Mouse (Mus musculus) left cerebral cortex, adult 2 months (tissue): ENCODE results near the gene Nek4. TPM values are rescaled to one million over a fixed set of nuclear protein-coding genes. Genes with fewer than 3 reads are reported as not detected.

Experiments
- DNase-seq, 2 experiments: peaks; one replicate each; pipeline ENCODE4 v3.0.0; 2021 to 2022; ENCODE audit warnings: low spot score in 2 of 2, mixed read lengths in 1 of 2; ENCODE audit errors: extremely low spot score in 1 of 2
- H3K27ac ChIP-seq: fragments of 200-600 bp; 2 replicates; pipeline ENCODE4 v1.8.1; 2022
- H3K4me3 ChIP-seq: fragments of 200-600 bp; 2 replicates; pipeline ENCODE4 v1.8.1; 2022
- CTCF ChIP-seq: fragments of 200-600 bp; IDR thresholded peaks from 2 replicates; pipeline ENCODE4 v1.8.1; 2022; ENCODE audit warnings: antibody characterized with exemption, mild to moderate bottlenecking, moderate library complexity
- intact Hi-C: fragments of 180-260 bp; cut with DNase I; formaldehyde crosslinking; loops from one replicate; pipeline ENCODE4 v1.15.1; 2025
- total RNA-seq, 2 experiments: library from RNA; stranded (reverse); gene quantifications; 2 replicates each; pipeline ENCODE4 v1.2.3; 2021

Nek4 gene
- total RNA-seq, 2 experiments from 2014 or later: 18.8 to 19.2 TPM

DNA sequence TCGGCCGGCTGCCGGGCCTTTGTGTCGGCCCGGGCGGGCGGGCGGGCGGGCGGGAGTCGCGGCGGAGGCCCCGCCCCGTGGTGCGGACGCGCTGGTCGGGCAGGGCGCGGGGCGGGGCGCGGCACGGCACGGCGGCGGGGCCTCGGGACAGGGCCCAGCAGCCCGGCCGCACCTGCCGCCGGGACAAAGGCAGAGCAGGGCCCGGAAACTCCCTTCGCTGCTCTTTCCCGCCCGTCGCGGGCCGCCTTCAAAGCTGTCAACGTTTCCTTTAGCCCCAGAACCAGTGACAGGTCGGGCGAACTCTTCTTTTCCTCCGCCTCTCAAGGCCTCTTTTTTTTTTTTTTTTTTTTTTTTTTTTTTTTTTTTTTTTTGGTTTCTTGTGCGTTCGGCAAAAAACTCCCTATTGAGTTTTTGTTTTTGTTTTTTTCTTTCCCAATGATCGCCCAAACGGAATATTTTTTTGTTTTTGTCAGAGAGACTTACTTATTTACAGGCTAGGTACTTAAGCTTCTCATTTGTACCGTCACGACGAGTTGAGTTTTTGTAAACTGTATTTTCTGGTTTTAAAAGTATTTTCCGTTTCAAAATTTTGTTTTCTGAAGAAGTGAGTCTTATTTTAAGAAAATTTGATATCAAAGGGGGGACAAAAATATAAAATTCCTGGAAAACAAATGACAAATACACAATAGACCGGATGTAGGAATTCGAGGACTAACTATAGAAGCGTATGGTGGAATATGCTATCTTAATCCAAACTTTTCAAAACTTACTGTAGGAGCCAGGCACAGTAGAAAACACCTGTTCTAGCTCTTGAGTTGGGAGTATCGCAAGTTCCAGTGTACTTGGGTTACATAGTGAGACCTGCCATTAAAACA lies 68.4 kb downstream of the Nek4 start:
- H3K27ac ChIP-seq: peak overlapping the region; percentile 72
- no peak for TF ChIP-seq CTCF
- peak; percentile 60 to 71 for DNase-seq
- intact Hi-C loops: loop anchor here (1.0 to 5.0 kb wide), 2 partner anchors 18 to 233 kb away; partner anchors contain the start of genes Bap1, Glt8d1, Phf7 and Spcs1
- peak overlapping the region; percentile 92 for H3K4me3 ChIP-seq

GRCm38 (mm10) chr14:31022579-31022978 lies 71.4 kb downstream of the Nek4 start:
- H3K4me3 ChIP-seq: no peak overlapping the region
- TF ChIP-seq CTCF: no peak
- intact Hi-C loops: no loop called here

DNA sequence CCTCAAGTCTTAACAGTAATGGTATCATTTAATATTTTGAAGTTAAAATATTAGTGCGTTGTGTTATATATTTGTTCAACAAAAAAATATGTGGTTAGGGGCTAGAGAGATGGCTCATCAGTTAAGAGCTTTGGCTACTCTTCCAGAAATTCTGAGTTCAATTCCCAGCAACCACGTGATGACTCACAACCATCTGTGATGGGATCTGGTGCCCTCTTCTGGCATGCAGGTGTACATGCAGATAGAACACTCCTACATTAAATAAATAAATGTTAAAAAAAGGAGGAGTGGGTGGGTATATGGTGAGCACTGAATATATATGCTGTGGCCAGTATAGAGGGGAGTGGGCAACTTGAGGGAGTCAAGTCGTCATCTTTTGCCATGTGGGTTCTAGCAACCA lies 74.6 kb downstream of the Nek4 start:
- intact Hi-C loops: no loop called here
- TF ChIP-seq CTCF: peak; percentile 36

More at GRCm38 (mm10) chr14:31022579-31022978, 71.4 kb downstream of the Nek4 start:
- no peak for DNase-seq
- H3K27ac ChIP-seq: no peak overlapping the region

More for the DNA sequence above, 74.6 kb downstream of the Nek4 start:
- Histone ChIP-seq H3K4me3 (no peak overlapping the region), H3K27ac (no peak overlapping the region)
- DNase-seq: no peak

Other genes starting within 250 kb of the Nek4 start
- gene Sfmbt1, start 236.5 kb upstream of the Nek4 start, total RNA-seq: 10 to 100 TPM; 38.4 to 38.8 TPM
- 10 to 100 TPM; 22.9 to 24.1 TPM for gene Tmem110, start 125.8 kb upstream of the Nek4 start, total RNA-seq
- gene Mustn1, start 72.2 kb upstream of the Nek4 start, total RNA-seq: 1 to 10 TPM; 2.1 to 3.5 TPM
- under 1 TPM in 1 of 2 experiments, not detected in 1; 0.12 TPM for gene Itih4, start 64.9 kb upstream of the Nek4 start, total RNA-seq
- gene Itih3, start 27.6 kb upstream of the Nek4 start, total RNA-seq: 10 to 100 TPM; 24.6 to 24.7 TPM
- not detected for gene Itih1, start 8.1 kb upstream of the Nek4 start, total RNA-seq
- gene Glt8d1, start 50.0 kb downstream of the Nek4 start, total RNA-seq: 10 to 100 TPM; 42.1 to 44.3 TPM
- gene Spcs1, start 50.3 kb downstream of the Nek4 start, total RNA-seq: 100 to 1,000 TPM; 137 to 156 TPM
- gene Pbrm1, start 67.8 kb downstream of the Nek4 start, total RNA-seq: 10 to 100 TPM; 56.9 to 58.0 TPM
- 10 to 100 TPM; 50.5 to 51.0 TPM for gene Gnl3, start 67.8 kb downstream of the Nek4 start, total RNA-seq
- gene Smim4, start 177.6 kb downstream of the Nek4 start, total RNA-seq: 10 to 100 TPM; 21.9 to 23.5 TPM
- gene Nt5dc2, start 179.7 kb downstream of the Nek4 start, total RNA-seq: 1 to 10 TPM; 2.5 to 2.8 TPM
- 10 to 100 TPM; 21.2 to 29.4 TPM for gene Stab1, start 217.3 kb downstream of the Nek4 start, total RNA-seq